9 mouse cellular contexts compared by ENCODE assay signal in genomic region chr3:97159986-97160385, GRCm38 (mm10). TPM values are rescaled to one million over a fixed set of nuclear protein-coding genes. Genes with fewer than 3 reads are reported as not detected.
DNase-seq lines count a peak whose midpoint lies in the region; ATAC-seq lines count a peak whose summit lies in the region.
"Had no signal": no experiment of that assay in that cellular context is flagged by ENCODE, and none has a peak within 500 bp of the region (broad histone marks: within the 10 kb centered on the region; RNA-seq: fewer than 3 reads in every experiment).

No protein-coding gene starts in this region.

- ATAC-seq in kidney, embryonic 15.5 days (replicated peaks; ENCODE audit: low FRiP score), result no peak
- ATAC-seq in embryonic facial prominence, embryonic 11.5 days (replicated peaks; ENCODE audit: insufficient number of reproducible peaks, low FRiP score, low TSS enrichment, low read depth), result no peak
- ATAC-seq in hindbrain, embryonic 13.5 days (ENCODE audit: low FRiP score), result no peak

- H3K4me3 ChIP-seq in kidney, embryonic 15.5 days (replicated peaks), result no peak overlapping the region
- H3K4me3 ChIP-seq in embryonic facial prominence, embryonic 11.5 days (ENCODE audit: low read depth, low read length), result peak overlapping the region; percentile 70; the same call in 1 of the 2 replicates
- H3K4me3 ChIP-seq in hindbrain, embryonic 13.5 days, result no peak overlapping the region
- H3K4me3 ChIP-seq in macrophage (ENCODE audit: inconsistent target), result peak overlapping the region; percentile 79; the same call in 1 of the 2 replicates

- H3K36me3 ChIP-seq in kidney, embryonic 15.5 days, result 0 out of 2 replicates have a peak, but pooled peaks cover 7% of the 10 kb centered on the region
- H3K36me3 ChIP-seq in embryonic facial prominence, embryonic 11.5 days (replicated peaks; ENCODE audit: control insufficient read depth, insufficient read depth, low read depth, low read length), result no peaks in the 10 kb centered on the region
- no peaks in the 10 kb centered on the region for H3K36me3 ChIP-seq in hindbrain, embryonic 13.5 days
- H3K36me3 ChIP-seq in macrophage (ENCODE audit: inconsistent target), result no peaks in the 10 kb centered on the region

- H3K79me2 ChIP-seq in macrophage (ENCODE audit: inconsistent target), result peaks cover 15% of the 10 kb centered on the region; the same call in 1 of the 2 replicates

- H3K4me2 ChIP-seq in kidney, embryonic 15.5 days, result peak overlapping the region; percentile 71
- H3K4me2 ChIP-seq in embryonic facial prominence, embryonic 11.5 days (ENCODE audit: low read depth, low read length), result no peak overlapping the region
- H3K4me2 ChIP-seq in hindbrain, embryonic 13.5 days, result peak overlapping the region; percentile 79; the same call in 1 of the 2 replicates

- no peak overlapping the region for H3K9ac ChIP-seq in kidney, embryonic 15.5 days
- H3K9ac ChIP-seq in embryonic facial prominence, embryonic 11.5 days (replicated peaks; ENCODE audit: low read length), result no peak overlapping the region
- H3K9ac ChIP-seq in hindbrain, embryonic 13.5 days, result no peak overlapping the region

- H3K4me1 ChIP-seq in kidney, embryonic 15.5 days, result peaks cover 15% of the 10 kb centered on the region
- H3K4me1 ChIP-seq in embryonic facial prominence, embryonic 11.5 days (ENCODE audit: control insufficient read depth, insufficient read depth, low read length), result no peaks in the 10 kb centered on the region
- peaks cover 12% of the 10 kb centered on the region for H3K4me1 ChIP-seq in hindbrain, embryonic 13.5 days (replicated peaks)

- 71% methylated on average over 2 of the region's 2 CpGs for WGBS in kidney, embryonic 15.5 days
- WGBS in embryonic facial prominence, embryonic 11.5 days, result 76% methylated on average over 2 of the region's 2 CpGs
- 84% methylated on average over 2 of the region's 2 CpGs for WGBS in hindbrain, embryonic 13.5 days
- 56% methylated on average over 2 of the region's 2 CpGs for WGBS in macrophage (ENCODE audit: missing documents)

- DNase-seq in kidney, postnatal 36 days, result no peak
- no peak for DNase-seq in embryonic facial prominence, embryonic 11.5 days (ENCODE audit: low spot score)
- no peak for DNase-seq in natural killer cell, adult 2 months (ENCODE audit: low spot score in 2 of 2)
- no peak for DNase-seq in embryo, embryonic 9.5 days (ENCODE audit: extremely low spot score)
- DNase-seq in spleen, postnatal 36 days (ENCODE audit: low spot score in 2 of 2), result no peak
- DNase-seq: thymus, postnatal 36 days had no signal

- H3K9me3 ChIP-seq in kidney, embryonic 15.5 days (replicated peaks), result no peaks in the 10 kb centered on the region
- no peaks in the 10 kb centered on the region for H3K9me3 ChIP-seq in embryonic facial prominence, embryonic 11.5 days (replicated peaks; ENCODE audit: control insufficient read depth, low read length)
- H3K9me3 ChIP-seq in hindbrain, embryonic 13.5 days, result no peaks in the 10 kb centered on the region

- H3K27me3 ChIP-seq in kidney, embryonic 15.5 days, result no peaks in the 10 kb centered on the region
- H3K27me3 ChIP-seq in embryonic facial prominence, embryonic 11.5 days (ENCODE audit: control insufficient read depth, insufficient read depth, low read length), result no peaks in the 10 kb centered on the region
- no peaks in the 10 kb centered on the region for H3K27me3 ChIP-seq in hindbrain, embryonic 13.5 days

- H3K27ac ChIP-seq in kidney, embryonic 15.5 days, result no peak overlapping the region
- no peak overlapping the region for H3K27ac ChIP-seq in embryonic facial prominence, embryonic 11.5 days (replicated peaks; ENCODE audit: low read depth, low read length)
- no peak overlapping the region for H3K27ac ChIP-seq in hindbrain, embryonic 13.5 days
- no peak overlapping the region for H3K27ac ChIP-seq in macrophage

RNA-seq across cellular contexts. Expression of gene Acp6, which starts 1.4 kb away (rescaled TPM):
- 53.7 and 55.0 TPM in 2 replicates for polyA plus RNA-seq in kidney, embryonic 15.5 days (2015; fragmentation: Nextera tagmentation; extraction: Ambion mirVana)
- polyA plus RNA-seq in embryonic facial prominence, embryonic 11.5 days (2014; fragmentation: Nextera tagmentation; extraction: Ambion mirVana), result 31.4 and 36.0 TPM in 2 replicates
- 17.2 and 17.5 TPM in 2 replicates for polyA plus RNA-seq in hindbrain, embryonic 13.5 days (2015; fragmentation: Nextera tagmentation; extraction: Ambion mirVana)
- 100 to 1,000 TPM in 1 of 26 experiments, 10 to 100 TPM in 24, 1 to 10 TPM in 1; 6.9 to 105 (median 42.1) TPM for total RNA-seq in macrophage (2018; cell fraction: chromatin; rRNA removed)
- total RNA-seq in macrophage (2018; cell fraction: cytosol; rRNA removed), result 10 to 100 TPM in 13 of 26 experiments, 1 to 10 TPM in 13; 6.8 to 14.1 (median 10.0) TPM
- 10 to 100 TPM in 20 of 26 experiments, 1 to 10 TPM in 6; 6.4 to 99.0 (median 25.3) TPM for total RNA-seq in macrophage (2018; cell fraction: nucleus; rRNA removed)
- 14.7 to 15.9 TPM (median 15.0 TPM) in 3 replicates for polyA plus RNA-seq in macrophage (2018)

Comparison
In these comparisons a context has a peak if more than half of its experiments do, and no peak if none do; other contexts are left out.
1. H3K4me3 ChIP-seq: peak in embryonic facial prominence, embryonic 11.5 days (single experiment) and macrophage (single experiment); none in kidney, embryonic 15.5 days (single experiment) and hindbrain, embryonic 13.5 days (single experiment).